Comparison of ENCODE assay signal across 16 mouse cellular contexts in the genomic region with DNA sequence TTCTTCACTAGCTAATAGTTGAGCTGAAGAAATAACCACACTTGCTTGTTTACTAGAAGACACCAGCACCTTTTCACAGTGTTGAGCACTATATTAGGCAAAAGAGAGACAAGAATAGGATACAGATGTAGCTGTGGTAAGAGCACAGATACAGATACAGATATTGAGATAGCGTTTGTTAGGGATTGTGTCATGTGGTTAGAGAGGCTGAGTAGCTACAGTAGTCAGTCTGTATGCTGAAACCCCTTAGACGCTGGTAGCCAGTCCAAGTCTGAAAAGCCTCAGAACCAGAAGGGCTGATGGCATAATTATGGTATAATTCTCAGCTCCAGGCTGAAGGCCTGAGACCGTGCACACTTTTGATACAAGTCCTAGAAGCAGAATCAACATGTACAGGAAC.
"Had no signal": no experiment of that assay in that cellular context is flagged by ENCODE, and none has a peak within 500 bp of the region (broad histone marks: within the 10 kb centered on the region; RNA-seq: fewer than 3 reads in every experiment).

No protein-coding gene starts in this region.

- H3K27ac ChIP-seq: neural tube, embryonic 13.5 days; neural tube, embryonic 15.5 days; stomach, embryonic 15.5 days; stomach, postnatal 0 days had no signal

- H3K4me1 ChIP-seq: neural tube, embryonic 13.5 days; neural tube, embryonic 15.5 days; stomach, embryonic 15.5 days had no signal

- H3K4me3 ChIP-seq: neural tube, embryonic 13.5 days; neural tube, embryonic 15.5 days; stomach, embryonic 15.5 days had no signal

- H3K36me3 ChIP-seq: stomach, embryonic 15.5 days had no signal

- H3K27me3 ChIP-seq: neural tube, embryonic 13.5 days; neural tube, embryonic 15.5 days; stomach, embryonic 15.5 days had no signal

- H3K9me3 ChIP-seq: neural tube, embryonic 13.5 days; neural tube, embryonic 15.5 days; stomach, embryonic 15.5 days had no signal

- DNase-seq: retina, postnatal 1 day; right cerebral cortex, adult 18-20 months; right cerebral cortex, postnatal 14 days; right cerebral cortex, postnatal 25 days; right cerebral cortex, postnatal 4 days; spleen, adult 18-20 months; thymus, adult 18-20 months; thymus, adult 2 months; thymus, postnatal 14 days; thymus, postnatal 25 days; thymus, postnatal 36 days; thymus, postnatal 4 days had no signal
